Mouse (Mus musculus): ENCODE data around the gene Ccna2.

Ccna2 gene

GRCm38 (mm10) chr3:36544961-36545360 lies 27.0 kb downstream of the Ccna2 start:
- POLR2A ChIA-PET = no interaction called here
- CTCF ChIA-PET = no interaction called here

- CTCF ChIA-PET = no interaction called here
Measured at GRCm38 (mm10) chr3:36541399-36541798, 30.6 kb downstream of the Ccna2 start.

GRCm38 (mm10) chr3:36540756-36541155 lies 31.2 kb downstream of the Ccna2 start:
- ChIA-PET CTCF (no interaction called here), POLR2A (no interaction called here)

More at GRCm38 (mm10) chr3:36541399-36541798, 30.6 kb downstream of the Ccna2 start:
- POLR2A ChIA-PET = no interaction called here

- ChIA-PET CTCF (interaction anchor here in 1 of 4 experiments (0.6 to 0.8 kb wide), 2 partner anchors 16 kb away, joined by 3 read pairs; partner anchors contain the start of gene Gm11549), POLR2A (interaction anchor here in 2 of 4 experiments (0.6 to 1.6 kb wide), 7 partner anchors 7 to 99 kb away, joined by 3 to 8 read pairs (median 4); no protein-coding TSS in a partner anchor)
Measured at GRCm38 (mm10) chr3:36537701-36538470, 34.1 kb downstream of the Ccna2 start.

GRCm38 (mm10) chr3:36536041-36536440 lies 35.9 kb downstream of the Ccna2 start:
- ChIA-PET POLR2A (interaction anchor here in 1 of 4 experiments (1.0 to 1.5 kb wide), 3 partner anchors 16 to 32 kb away, joined by 3 to 6 read pairs (median 3); partner anchors contain the start of gene Exosc9), CTCF (no interaction called here)

DNA sequence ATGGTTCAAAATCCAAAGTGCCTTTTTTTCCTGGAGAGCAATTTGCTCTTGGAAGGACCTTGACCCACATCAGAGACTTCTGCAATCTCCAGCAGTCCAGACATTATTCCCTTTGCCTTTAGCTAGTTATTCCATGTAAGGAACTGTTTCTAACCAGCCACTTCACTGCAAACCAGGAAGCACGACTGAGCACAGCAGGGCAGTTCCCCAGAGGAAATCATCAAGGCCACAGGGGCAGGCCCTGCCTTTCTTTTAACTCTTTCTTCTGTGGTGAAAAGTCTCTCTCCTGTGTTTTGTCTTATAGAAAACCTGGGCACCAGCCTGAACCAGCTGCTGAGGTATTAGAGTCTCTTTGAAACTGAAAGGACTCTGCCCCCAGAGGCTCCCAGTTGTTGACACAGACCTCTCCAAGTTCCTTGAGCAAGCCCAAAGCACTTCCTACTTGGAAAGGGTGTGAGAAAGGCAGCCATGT lies 38.7 kb downstream of the Ccna2 start:
- POLR2A ChIA-PET = interaction anchor here in 2 of 4 experiments (0.7 to 1.4 kb wide), 4 partner anchors 10 to 39 kb away, joined by 3 to 4 read pairs (median 3); partner anchors contain the start of gene Ccna2 (in 2 of the 2)
- CTCF ChIA-PET = no interaction called here

DNA sequence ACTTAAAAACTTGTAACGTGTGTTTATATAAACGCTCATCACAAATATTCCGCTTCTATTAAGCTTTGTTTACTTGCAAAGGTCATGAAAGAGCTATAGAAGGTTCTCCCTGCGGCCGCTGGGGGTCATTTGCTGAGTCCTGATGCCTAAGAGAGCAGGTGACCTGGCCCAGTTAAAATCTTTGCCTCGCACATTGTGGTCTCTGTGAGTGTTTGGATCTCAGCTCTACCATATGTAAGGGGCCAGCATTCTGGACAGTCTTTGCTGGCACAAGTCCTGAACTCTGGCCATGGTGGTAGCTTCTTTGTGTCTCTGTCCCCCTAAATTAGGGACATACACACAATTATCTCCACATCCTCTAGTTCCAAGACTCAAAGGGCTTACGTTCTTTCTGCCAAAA lies 39.2 kb downstream of the Ccna2 start:
- ChIA-PET POLR2A (interaction anchor here in 2 of 4 experiments (0.7 to 1.4 kb wide), 5 partner anchors 10 to 39 kb away, joined by 3 to 4 read pairs (median 3); partner anchors contain the start of gene Ccna2 (in 2 of the 2)), CTCF (no interaction called here)

- POLR2A ChIA-PET = interaction anchor here in 2 of 4 experiments (0.7 to 1.4 kb wide), 4 partner anchors 9 to 40 kb away, joined by 3 to 4 read pairs (median 3); partner anchors contain the start of gene Ccna2 (in 1 of the 2)
- CTCF ChIA-PET = interaction anchor here in 2 of 4 experiments (0.6 to 1.0 kb wide), 2 partner anchors 10 to 786 kb away, joined by 3 read pairs; no protein-coding TSS in a partner anchor
Measured at GRCm38 (mm10) chr3:36531979-36532542, 39.9 kb downstream of the Ccna2 start.

DNA sequence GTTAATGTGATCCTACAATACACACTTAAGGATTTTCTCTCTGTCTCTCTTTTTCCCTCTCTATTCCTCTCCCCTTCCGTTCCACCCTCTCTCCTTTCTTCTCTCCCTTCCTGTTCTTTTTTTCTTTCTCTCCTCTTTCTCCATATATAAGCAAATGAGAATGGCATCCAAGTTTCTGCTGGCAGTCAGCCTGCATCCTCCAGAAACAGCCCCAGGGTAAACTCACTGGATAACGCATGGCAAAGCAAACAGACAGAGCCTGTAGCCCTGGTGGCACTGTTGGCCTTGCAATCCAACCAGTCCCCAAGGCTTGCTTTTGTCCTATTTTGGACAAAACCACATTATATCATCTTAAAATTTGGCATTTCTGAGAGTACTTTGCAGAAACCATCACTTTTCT lies 40.7 kb downstream of the Ccna2 start:
- ChIA-PET POLR2A (no interaction called here), CTCF (interaction anchor here in 1 of 4 experiments (0.6 kb wide), 1 partner anchor 87 kb away, joined by 3 read pairs; no protein-coding TSS in a partner anchor)

DNA sequence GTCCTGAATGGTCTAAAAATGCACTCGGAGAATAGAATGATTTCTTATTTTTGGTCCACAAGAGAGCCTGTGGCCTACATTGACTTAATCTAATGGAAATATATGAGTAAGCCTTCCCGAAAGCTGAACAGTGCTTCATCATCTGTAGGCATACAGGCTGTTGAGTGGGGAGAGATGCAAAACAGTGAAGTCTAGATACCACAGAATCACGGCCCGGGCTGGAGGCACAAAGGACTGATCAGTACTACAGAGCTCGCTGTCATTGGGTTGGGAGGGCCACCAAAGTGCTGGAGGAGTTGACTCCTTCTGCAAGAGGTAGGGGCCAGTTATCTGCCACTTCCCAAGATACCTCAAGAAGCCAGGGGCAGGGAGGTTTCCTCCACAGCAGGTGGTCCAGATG lies 41.2 kb downstream of the Ccna2 start:
- CTCF ChIA-PET = no interaction called here
- POLR2A ChIA-PET = interaction anchor here in 1 of 4 experiments (0.6 kb wide), 1 partner anchor 7 kb away, joined by 8 read pairs; no protein-coding TSS in a partner anchor

GRCm38 (mm10) chr3:36530345-36530744 lies 41.6 kb downstream of the Ccna2 start:
- ChIA-PET CTCF (no interaction called here), POLR2A (interaction anchor here in 1 of 4 experiments (0.6 kb wide), 1 partner anchor 8 kb away, joined by 8 read pairs; no protein-coding TSS in a partner anchor)

GRCm38 (mm10) chr3:36524466-36524865 lies 47.5 kb downstream of the Ccna2 start:
- ChIA-PET CTCF (no interaction called here), POLR2A (interaction anchor here in 1 of 4 experiments (0.9 kb wide), 1 partner anchor 43 kb away, joined by 3 read pairs; no protein-coding TSS in a partner anchor)

DNA sequence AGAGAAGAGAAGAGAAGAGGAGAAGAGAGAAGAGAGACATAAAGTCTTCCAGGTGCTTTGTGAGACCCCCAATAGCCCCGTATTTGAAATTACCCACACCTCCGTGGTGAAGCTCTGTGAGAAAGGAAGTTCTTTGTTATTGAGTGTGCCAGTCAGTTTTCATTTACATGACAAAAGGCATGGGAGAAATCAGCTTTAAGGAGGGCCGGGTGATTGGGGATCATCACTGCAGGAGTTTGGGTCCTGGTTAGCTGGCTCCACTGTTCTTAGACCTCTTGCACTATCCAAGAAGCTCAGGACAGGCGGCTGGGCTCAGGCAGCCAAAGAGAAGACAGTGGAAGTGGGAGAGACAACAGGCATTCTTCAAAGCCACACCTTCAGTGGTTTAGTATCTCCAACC lies 49.8 kb downstream of the Ccna2 start:
- POLR2A ChIA-PET = interaction anchor here in 3 of 4 experiments (0.6 to 1.5 kb wide), 6 partner anchors 11 to 588 kb away, joined by 3 to 5 read pairs (median 3); no protein-coding TSS in a partner anchor
- CTCF ChIA-PET = interaction anchor here (0.7 to 2.7 kb wide), 7 partner anchors 10 to 266 kb away, joined by 3 to 14 read pairs (median 3); no protein-coding TSS in a partner anchor

DNA sequence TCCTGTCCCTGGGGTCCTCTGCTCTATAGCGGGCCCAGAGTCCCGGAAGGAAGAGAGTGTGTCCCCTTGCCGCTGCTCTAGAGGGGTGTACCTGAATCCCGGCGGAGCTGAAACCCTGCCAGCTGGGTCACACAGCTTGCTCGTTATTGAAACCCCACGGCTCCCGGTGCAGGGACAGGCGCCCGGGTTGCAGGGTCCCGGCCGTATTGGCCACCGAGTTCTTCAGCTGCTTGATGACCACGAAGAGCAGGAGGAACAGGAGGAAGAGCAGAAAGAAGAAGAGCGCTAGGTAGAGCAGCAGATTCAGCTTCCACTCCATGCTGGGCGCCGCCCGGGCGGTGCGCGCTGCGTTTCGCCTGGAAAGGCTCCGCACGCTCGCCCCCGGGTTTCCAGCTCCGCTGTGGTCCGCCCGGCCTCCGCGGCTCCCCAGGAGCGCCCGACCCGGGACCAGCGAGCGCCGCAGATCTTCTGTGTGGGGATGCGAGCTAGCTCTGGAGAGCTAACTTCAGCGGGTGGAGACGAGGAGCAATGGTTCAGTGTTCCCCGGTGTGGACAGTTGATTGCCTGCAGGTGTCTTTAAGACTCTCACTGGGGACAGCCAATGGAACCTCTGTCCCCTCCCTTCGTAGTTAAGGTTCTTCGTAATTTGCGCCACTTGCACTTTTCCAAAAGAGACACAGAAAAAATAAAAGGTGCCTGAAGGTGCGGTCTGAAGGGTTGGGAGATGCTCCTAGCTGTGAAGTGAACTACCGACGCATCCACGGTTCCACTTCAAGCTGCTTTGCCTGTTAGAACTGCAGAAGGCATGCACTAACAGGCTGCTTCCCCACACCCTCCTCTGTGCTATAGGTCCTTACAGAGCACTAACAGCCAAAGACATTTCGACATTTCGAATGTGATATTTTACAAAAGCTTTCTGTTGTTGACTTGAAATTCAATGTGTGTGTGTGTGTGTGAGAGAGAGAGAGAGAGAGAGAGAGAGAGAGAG lies 50.6 kb downstream of the Ccna2 start, which contains the start of gene Gm11549:
Gene Gm11549, minus strand, starts transcription at position 741 of the 988 bp plus-strand sequence.
- CTCF ChIA-PET = interaction anchor here (0.6 to 2.7 kb wide), 10 partner anchors 16 to 165 kb away, joined by 3 to 14 read pairs (median 4); no protein-coding TSS in a partner anchor
- POLR2A ChIA-PET = interaction anchor here in 3 of 4 experiments (0.6 to 1.7 kb wide), 11 partner anchors 11 to 587 kb away, joined by 3 to 7 read pairs (median 3); partner anchors contain the start of gene D3Ertd254e (in 1 of the 3)

- ChIA-PET CTCF (no interaction called here), POLR2A (interaction anchor here in 1 of 4 experiments (0.6 kb wide), 1 partner anchor 38 kb away, joined by 3 read pairs; no protein-coding TSS in a partner anchor)
Measured at GRCm38 (mm10) chr3:36516196-36516595, 55.8 kb downstream of the Ccna2 start.
